Mouse (Mus musculus) lung, embryonic 16.5 days (tissue): ENCODE data around the gene Pnpla2. TPM values are rescaled to one million over a fixed set of nuclear protein-coding genes. Genes with fewer than 3 reads are reported as not detected.

Source experiments
- ATAC-seq: fragments of 200-750 bp; cut with Nextera tagmentation; 2 replicates; pipeline ENCODE4 v1.8.0; 2017; ENCODE audit warnings: low read depth, mild to moderate bottlenecking, moderate library complexity
- H3K27ac ChIP-seq: fragments of 300-500 bp; sonication (generic); 2 replicates; pipeline ENCODE4 v1.5.1; 2014; ENCODE audit warnings: mild to moderate bottlenecking, control low read depth, low read length
- H3K27me3 ChIP-seq: fragments of 300-500 bp; sonication (generic); 2 replicates; pipeline ENCODE4 v1.6.1; 2014; ENCODE audit warnings: low read depth, low read length, mixed read lengths; ENCODE audit not compliant: control insufficient read depth, insufficient read depth
- H3K36me3 ChIP-seq: fragments of 300-500 bp; sonication (generic); 2 replicates; pipeline ENCODE4 v1.6.1; 2014; ENCODE audit warnings: low read length; ENCODE audit not compliant: control insufficient read depth, insufficient read depth
- H3K4me1 ChIP-seq: fragments of 300-500 bp; sonication (generic); replicated peaks from 2 replicates; pipeline ENCODE4 v1.6.1; 2014; ENCODE audit warnings: low read length, mixed read lengths; ENCODE audit not compliant: control insufficient read depth, insufficient read depth
- H3K4me2 ChIP-seq: fragments of 300-500 bp; sonication (generic); 2 replicates; pipeline ENCODE4 v1.6.1; 2014; ENCODE audit warnings: low read depth, low read length, control low read depth
- H3K4me3 ChIP-seq: fragments of 300-500 bp; sonication (generic); 2 replicates; pipeline ENCODE4 v1.5.1; 2014; ENCODE audit warnings: mild to moderate bottlenecking, low read length, control low read depth
- H3K9ac ChIP-seq: fragments of 300-500 bp; sonication (generic); 2 replicates; pipeline ENCODE4 v1.6.1; 2014; ENCODE audit warnings: low read length, control low read depth
- H3K9me3 ChIP-seq: fragments of 300-500 bp; sonication (generic); 2 replicates; pipeline ENCODE4 v1.6.1; 2016; ENCODE audit warnings: low read length; ENCODE audit not compliant: control insufficient read depth
- WGBS: fragments of 180-500 bp; shearing (Covaris S2); extraction: QIAGEN DNeasy Blood & Tissue Kit; methylation state at CpG from one replicate; pipeline ENCODE4 v1.1.7; 2014; 5-methylcytosine and 5-hydroxymethylcytosine counted together
- polyA plus RNA-seq: library from polyadenylated mRNA; unstranded; fragments of >200 nt; fragmentation: Nextera tagmentation; extraction: Ambion mirVana; gene quantifications from 2 replicates; pipeline ENCODE4 v1.2.1, GENCODE M21; 2015

Pnpla2 gene
- polyA plus RNA-seq, 1 experiment from 2014 or later: 46.2 TPM

- peaks cover 26% of the 10 kb centered on the region for H3K36me3 ChIP-seq
- H3K27ac ChIP-seq: peak overlapping the region; percentile 81
- H3K4me1 ChIP-seq: peaks cover 49% of the 10 kb centered on the region
These were observed 14.4 kb downstream of the Pnpla2 start for GRCm38 (mm10) chr7:141469352-141469751.

DNA sequence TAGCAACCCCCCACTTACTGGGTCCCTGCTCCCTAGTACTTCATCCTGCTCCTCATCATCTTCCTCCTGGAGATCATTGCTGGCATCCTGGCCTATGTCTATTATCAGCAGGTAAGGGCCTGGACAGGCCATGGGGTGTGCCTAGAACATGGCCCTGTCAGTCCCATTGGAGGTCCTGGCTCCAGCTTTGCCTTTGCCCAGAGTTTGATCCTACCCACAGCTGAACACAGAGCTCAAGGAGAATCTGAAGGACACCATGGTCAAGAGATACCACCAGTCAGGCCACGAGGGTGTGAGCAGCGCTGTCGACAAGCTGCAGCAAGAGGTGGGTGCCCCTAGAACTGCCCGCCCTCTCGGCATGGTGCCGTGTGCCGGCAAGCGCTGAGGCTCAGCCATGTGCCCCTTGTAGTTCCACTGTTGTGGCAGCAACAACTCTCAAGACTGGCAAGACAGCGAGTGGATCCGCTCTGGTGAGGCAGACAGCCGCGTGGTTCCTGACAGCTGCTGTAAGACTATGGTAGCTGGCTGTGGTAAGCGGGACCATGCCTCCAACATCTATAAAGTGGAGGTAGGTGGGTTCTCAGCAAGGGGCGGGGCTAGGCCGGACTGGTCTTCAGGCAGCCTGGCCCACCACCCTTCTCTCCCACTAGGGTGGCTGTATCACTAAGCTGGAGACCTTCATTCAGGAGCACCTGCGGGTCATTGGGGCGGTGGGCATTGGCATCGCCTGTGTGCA is 15.1 kb downstream of the Pnpla2 start:
- Histone ChIP-seq H3K4me3 (no peak overlapping the region), H3K9me3 (no peaks in the 10 kb centered on the region), H3K4me2 (no peak overlapping the region), H3K27me3 (peaks cover 3% of the 10 kb centered on the region; the same call in 1 of the 2 replicates), H3K9ac (no peak overlapping the region; the same call in 1 of the 2 replicates), H3K36me3 (peaks cover 26% of the 10 kb centered on the region), H3K27ac (no peak overlapping the region), H3K4me1 (peaks cover 43% of the 10 kb centered on the region)
- 87% methylated on average over 18 of the region's 18 CpGs for WGBS
- ATAC-seq: no peak

More at GRCm38 (mm10) chr7:141469352-141469751, 14.4 kb downstream of the Pnpla2 start:
- Histone ChIP-seq H3K9ac (peak overlapping the region; percentile 90), H3K4me3 (peak overlapping the region; percentile 83), H3K4me2 (peak overlapping the region; percentile 90), H3K27me3 (peaks cover 8% of the 10 kb centered on the region), H3K9me3 (no peaks in the 10 kb centered on the region)
- 67% methylated on average over 6 of the region's 6 CpGs for WGBS
- ATAC-seq: no peak

- Histone ChIP-seq H3K27ac (no peak overlapping the region), H3K4me2 (no peak overlapping the region)
- 87% methylated on average over 10 of the region's 10 CpGs for WGBS
These were observed 15.6 kb downstream of the Pnpla2 start for GRCm38 (mm10) chr7:141470637-141470944.

DNA sequence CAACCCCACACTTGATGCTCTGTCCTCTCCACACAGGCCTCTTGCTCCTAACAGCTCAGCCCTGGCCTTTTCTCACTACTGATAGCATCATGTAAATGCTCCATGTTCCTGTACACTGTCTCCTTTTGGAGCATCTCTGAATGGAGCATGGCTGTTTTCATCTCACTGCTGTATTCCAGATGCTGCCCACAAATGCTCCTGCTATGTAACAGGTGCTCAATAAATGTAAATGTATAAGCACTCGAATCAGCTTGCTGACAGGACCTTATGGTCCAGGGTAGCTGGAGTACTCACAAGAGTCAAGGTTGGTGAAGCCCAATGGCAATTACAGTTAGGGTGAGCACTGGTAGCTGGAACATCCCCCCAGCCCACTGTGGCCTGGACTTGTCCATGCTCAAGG is 16.2 kb downstream of the Pnpla2 start:
- Histone ChIP-seq H3K36me3 (peaks cover 26% of the 10 kb centered on the region), H3K9ac (no peak overlapping the region), H3K4me1 (peaks cover 45% of the 10 kb centered on the region), H3K4me2 (no peak overlapping the region), H3K9me3 (no peaks in the 10 kb centered on the region), H3K27ac (no peak overlapping the region), H3K4me3 (no peak overlapping the region), H3K27me3 (no peaks in the 10 kb centered on the region)
- WGBS: 90% methylated on average over 1 of the region's 1 CpGs
- no peak for ATAC-seq

More at GRCm38 (mm10) chr7:141470637-141470944, 15.6 kb downstream of the Pnpla2 start:
- Histone ChIP-seq H3K4me3 (no peak overlapping the region), H3K4me1 (peaks cover 41% of the 10 kb centered on the region), H3K9ac (no peak overlapping the region), H3K36me3 (peaks cover 26% of the 10 kb centered on the region), H3K27me3 (0 out of 2 replicates have a peak, but pooled peaks cover under 1% of the 10 kb centered on the region), H3K9me3 (no peaks in the 10 kb centered on the region)
- ATAC-seq: no peak

DNA sequence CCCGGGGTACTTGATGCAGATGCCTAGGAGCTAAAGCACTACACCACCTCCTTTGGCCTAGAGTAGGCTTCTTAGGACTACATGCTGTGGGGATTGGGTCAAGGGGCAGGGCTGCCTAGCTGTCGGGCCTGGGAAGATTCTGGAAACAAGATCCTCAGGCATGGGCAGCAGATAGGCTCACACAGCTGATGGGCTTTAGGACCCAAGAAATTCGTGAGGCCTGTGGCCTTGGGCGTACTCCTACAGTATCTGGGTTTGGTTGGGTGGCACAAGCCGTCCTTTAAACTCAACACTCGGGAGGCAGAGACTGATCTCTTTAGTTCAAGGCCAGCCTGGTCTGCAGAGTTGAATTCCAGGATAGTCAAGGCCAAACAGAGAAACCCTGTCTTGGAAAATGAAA is 17.2 kb downstream of the Pnpla2 start:
- Histone ChIP-seq H3K27ac (no peak overlapping the region), H3K9ac (no peak overlapping the region), H3K4me2 (no peak overlapping the region), H3K4me1 (peaks cover 44% of the 10 kb centered on the region), H3K9me3 (no peaks in the 10 kb centered on the region), H3K4me3 (no peak overlapping the region), H3K36me3 (peaks cover 26% of the 10 kb centered on the region), H3K27me3 (no peaks in the 10 kb centered on the region)
- ATAC-seq: no peak
- 73% methylated on average over 6 of the region's 6 CpGs for WGBS

- Histone ChIP-seq H3K4me1 (peaks cover 50% of the 10 kb centered on the region), H3K27ac (no peak overlapping the region), H3K9me3 (no peaks in the 10 kb centered on the region), H3K9ac (no peak overlapping the region), H3K36me3 (peaks cover 26% of the 10 kb centered on the region), H3K4me2 (no peak overlapping the region), H3K4me3 (no peak overlapping the region), H3K27me3 (no peaks in the 10 kb centered on the region)
- WGBS: 80% methylated on average over 6 of the region's 6 CpGs
- no peak for ATAC-seq
These were observed 17.8 kb downstream of the Pnpla2 start for GRCm38 (mm10) chr7:141472763-141473162.

DNA sequence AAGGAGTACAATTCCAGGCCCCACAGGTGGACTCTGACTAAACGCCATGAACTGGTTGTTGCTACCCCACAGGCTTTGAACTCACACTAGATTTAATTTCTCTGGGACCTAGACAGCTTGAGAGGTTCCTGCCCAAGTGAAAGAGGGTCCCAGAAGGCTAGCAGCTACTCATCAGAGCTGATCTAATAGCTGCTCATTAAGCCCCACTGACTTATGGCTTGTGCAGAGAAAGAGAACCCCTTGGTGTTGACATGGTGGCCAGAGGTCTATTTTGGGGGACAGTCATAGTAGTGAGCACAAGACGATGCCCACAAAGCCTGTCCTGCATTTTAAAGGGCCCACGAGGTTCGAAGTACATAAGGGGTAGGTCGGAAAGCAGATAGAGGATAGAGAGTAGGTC is 19.2 kb downstream of the Pnpla2 start:
- Histone ChIP-seq H3K4me3 (peak overlapping the region; percentile 86), H3K27ac (no peak overlapping the region), H3K4me2 (peak overlapping the region; percentile 94), H3K9me3 (no peaks in the 10 kb centered on the region), H3K36me3 (peaks cover 26% of the 10 kb centered on the region), H3K9ac (peak overlapping the region; percentile 92), H3K4me1 (peaks cover 46% of the 10 kb centered on the region), H3K27me3 (no peaks in the 10 kb centered on the region)
- no peak for ATAC-seq
- 9% methylated on average over 5 of the region's 5 CpGs for WGBS

DNA sequence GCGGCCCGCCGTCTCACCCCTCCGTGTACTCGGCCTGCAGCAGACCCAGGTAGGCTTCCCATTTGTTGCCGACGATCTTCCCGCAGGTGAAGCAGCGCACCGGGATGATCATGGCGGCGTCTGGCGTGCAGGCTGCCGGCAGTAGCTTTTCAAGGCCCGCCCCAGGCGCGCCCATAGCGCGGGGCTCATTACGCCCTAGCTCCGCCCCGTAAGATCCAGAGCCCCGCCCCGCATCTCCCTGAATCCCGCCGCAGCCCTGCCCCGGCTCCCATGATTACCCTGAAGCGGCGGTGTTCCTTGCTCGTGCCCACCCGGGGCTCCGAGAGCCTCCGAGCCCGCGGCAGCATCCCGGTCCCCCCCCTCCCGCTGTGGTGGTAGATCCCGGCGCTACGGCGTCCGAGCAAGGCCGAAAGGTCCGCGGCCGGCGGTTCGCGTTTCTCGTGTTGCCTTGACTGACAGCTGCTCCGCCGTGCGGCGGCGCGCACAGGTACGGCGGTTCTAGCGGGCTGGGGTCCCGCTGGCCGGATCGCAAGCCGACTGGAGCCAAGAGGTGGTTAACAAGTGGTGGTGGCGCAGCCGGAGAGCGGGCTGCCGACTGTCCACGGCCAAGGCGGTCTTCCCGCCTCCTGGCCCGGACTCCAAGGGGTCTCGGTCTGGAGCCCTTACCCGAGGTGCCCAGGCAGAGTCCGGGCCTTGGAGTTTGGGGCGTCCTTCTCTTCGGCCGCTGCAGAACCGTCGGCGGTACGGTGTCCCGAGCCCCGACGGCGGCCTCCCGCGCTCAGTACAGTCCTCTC is 20.2 kb downstream of the Pnpla2 start, which contains the start of the genes Polr2l and Tspan4:
Gene Polr2l (minus strand): TSS at position 122 of the 794 bp plus-strand sequence.
Gene Tspan4 (plus strand): TSS at position 230 of the 794 bp plus-strand sequence.
- no peaks in the 10 kb centered on the region for H3K9me3 ChIP-seq
- H3K27me3 ChIP-seq: no peaks in the 10 kb centered on the region
- ATAC-seq: peak; percentile 55
- under 1% methylated on average over 87 of the region's 87 CpGs for WGBS
- H3K36me3 ChIP-seq: peaks cover 21% of the 10 kb centered on the region
- H3K4me1 ChIP-seq: peaks cover 39% of the 10 kb centered on the region
- H3K4me3 ChIP-seq: peak within 1 kb of the TSS; percentile 86
- peak within 1 kb of the TSS; percentile 99 for H3K27ac ChIP-seq
- peak within 1 kb of the TSS; percentile 92 for H3K9ac ChIP-seq
- H3K4me2 ChIP-seq: peak within 1 kb of the TSS; percentile 94

GRCm38 (mm10) chr7:141475805-141476158 is 20.8 kb downstream of the Pnpla2 start:
- Histone ChIP-seq H3K9me3 (no peaks in the 10 kb centered on the region), H3K27me3 (no peaks in the 10 kb centered on the region), H3K4me3 (peak overlapping the region; percentile 86), H3K36me3 (peaks cover 15% of the 10 kb centered on the region), H3K4me2 (peak overlapping the region; percentile 94), H3K4me1 (peaks cover 39% of the 10 kb centered on the region), H3K27ac (peak overlapping the region; percentile 99), H3K9ac (peak overlapping the region; percentile 92)
- peak; percentile 1; the same call in 1 of the 2 replicates for ATAC-seq
- under 1% methylated on average over 12 of the region's 12 CpGs for WGBS
